Mouse (Mus musculus) naive thymus-derived CD4-positive, alpha-beta T cell, adult 2 months (primary cell): ENCODE data around the gene Pak6.

Experiments
- DNase-seq: peaks from one replicate; pipeline ENCODE4 v3.0.0-alpha.2; 2011; ENCODE audit warnings: low read depth

The Pak6 gene

GRCm38 (mm10) chr2:118729194-118729593 is 66.1 kb downstream of the Pak6 start:
- no peak for DNase-seq

- DNase-seq = no peak
Measured at GRCm38 (mm10) chr2:118729816-118730621, 66.9 kb downstream of the Pak6 start.

DNA sequence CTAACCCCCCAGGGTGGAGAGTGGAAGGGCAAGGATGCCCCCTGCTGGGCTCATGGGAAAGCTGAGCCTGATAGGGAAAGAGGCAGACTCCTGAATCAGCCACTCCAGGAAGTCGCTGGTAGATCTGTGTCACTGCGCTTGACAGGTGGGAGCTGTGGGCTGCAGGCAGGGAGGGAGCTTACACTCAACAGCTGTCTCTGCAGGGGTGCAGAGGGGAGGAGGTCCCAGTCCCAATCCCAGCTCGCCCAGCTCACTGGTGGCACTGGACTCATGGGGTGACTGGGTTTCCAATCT is 67.5 kb downstream of the Pak6 start:
- DNase-seq = peak; percentile 61

- DNase-seq = no peak
Measured at GRCm38 (mm10) chr2:118731981-118732380, 68.9 kb downstream of the Pak6 start.

- no peak for DNase-seq
Measured at GRCm38 (mm10) chr2:118733341-118733740, 70.2 kb downstream of the Pak6 start.

GRCm38 (mm10) chr2:118740341-118740740 is 77.2 kb downstream of the Pak6 start:
- DNase-seq = no peak

DNA sequence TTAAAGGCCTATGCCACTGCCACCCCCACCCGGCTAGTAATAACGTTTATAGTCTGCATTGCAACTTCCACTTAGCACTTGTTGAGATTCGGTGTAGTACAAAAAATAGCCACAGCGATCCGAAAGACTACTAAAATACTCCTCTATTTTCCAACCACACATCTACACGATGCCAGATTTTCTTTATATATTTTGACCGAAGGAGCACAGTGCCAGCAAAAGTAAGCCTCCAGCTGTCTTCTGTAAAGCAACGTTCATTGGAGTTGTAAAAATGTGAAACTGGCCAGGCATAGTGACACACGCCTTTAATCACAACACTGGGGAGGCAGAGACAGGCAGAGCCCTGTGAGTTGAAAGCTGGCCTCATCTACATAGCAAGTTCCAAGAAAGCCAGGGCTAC is 78.1 kb downstream of the Pak6 start:
- DNase-seq = no peak

GRCm38 (mm10) chr2:118743261-118743943 is 80.3 kb downstream of the Pak6 start:
- DNase-seq = peak; percentile 81

GRCm38 (mm10) chr2:118744621-118745020 is 81.5 kb downstream of the Pak6 start:
- DNase-seq = no peak

GRCm38 (mm10) chr2:118745232-118745884 is 82.3 kb downstream of the Pak6 start, which contains the start of gene Inafm2:
Inafm2 (plus strand) TSS chr2:118745758.
- DNase-seq = peak; percentile 85

GRCm38 (mm10) chr2:118745915-118746901 is 83.1 kb downstream of the Pak6 start:
- DNase-seq = peak; percentile 60

DNA sequence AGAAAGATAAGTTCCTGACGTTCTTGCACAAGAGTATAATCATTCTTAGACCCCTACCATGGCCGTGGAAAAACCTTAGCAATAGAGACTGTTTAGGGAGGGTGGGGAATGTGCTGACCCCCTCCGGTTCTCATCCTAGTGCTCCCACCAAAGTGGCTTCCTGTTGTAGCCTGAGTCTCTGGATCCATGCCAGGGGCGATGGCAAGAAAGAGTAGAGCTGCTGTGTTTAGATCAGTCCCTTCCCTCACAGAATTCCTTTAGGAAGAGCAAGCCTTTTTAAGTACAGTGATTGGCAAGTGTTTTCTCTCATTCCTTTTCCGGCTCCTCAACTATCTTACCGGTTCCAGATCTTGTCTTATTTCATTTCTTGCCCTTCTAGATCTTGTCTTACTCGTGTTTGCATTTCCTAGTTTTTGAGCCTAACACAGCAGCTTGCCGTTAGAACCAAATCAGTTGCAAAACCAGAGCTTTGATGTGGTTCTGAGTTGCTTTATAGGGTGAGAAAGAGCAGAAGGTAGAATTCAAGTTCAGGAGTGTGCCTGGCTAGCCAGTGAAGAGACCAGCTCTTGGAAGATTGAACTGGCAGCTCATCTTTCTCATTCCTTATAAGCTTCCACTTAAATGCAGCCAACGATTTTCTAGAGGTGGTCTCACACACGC is 84.3 kb downstream of the Pak6 start:
- DNase-seq = peak; percentile 77
